Mouse (Mus musculus) erythroblast, embryonic 14.5 days (primary cell): Measurements from ENCODE around the gene Gm28043. TPM values are rescaled to one million over a fixed set of nuclear protein-coding genes. Genes with fewer than 3 reads are reported as not detected.

ENCODE experiments used
- H3K27me3 ChIP-seq: 2 replicates; pipeline ENCODE4 v1.6.1; 2012; ENCODE audit warnings: inconsistent platforms; ENCODE audit not compliant: control insufficient read depth
- H3K36me3 ChIP-seq: 2 replicates; pipeline ENCODE4 v1.6.1; 2012; ENCODE audit warnings: mild to moderate bottlenecking, inconsistent platforms; ENCODE audit not compliant: control insufficient read depth
- H3K4me1 ChIP-seq: 2 replicates; pipeline ENCODE4 v1.6.1; 2012; ENCODE audit warnings: inconsistent platforms; ENCODE audit not compliant: control insufficient read depth
- H3K4me3 ChIP-seq: replicated peaks from 2 replicates; pipeline ENCODE3; 2012; ENCODE audit warnings: moderate library complexity, mild to moderate bottlenecking, inconsistent platforms
- H3K9me3 ChIP-seq: 2 replicates; pipeline ENCODE4 v1.6.1; 2012; ENCODE audit warnings: low read length, inconsistent platforms, mixed read lengths; ENCODE audit not compliant: control insufficient read depth
- GATA1 ChIP-seq: IDR thresholded peaks from 2 replicates; pipeline ENCODE4 v1.6.1; 2012; ENCODE audit warnings: low read length, inconsistent platforms, mixed read lengths
- TAL1 ChIP-seq: IDR thresholded peaks from 3 replicates; pipeline ENCODE4 v1.6.1; 2012; ENCODE audit warnings: low read length, inconsistent platforms, mixed read lengths
- polyA plus RNA-seq: library from polyadenylated mRNA; stranded (reverse); fragments of >175 nt; gene quantifications from 2 replicates; pipeline ENCODE4 v1.2.3, GENCODE M21; 2012

Gm28043 gene
- polyA plus RNA-seq, 1 experiment: 0.01 TPM

GRCm38 (mm10) chr17:29615024-29615551 lies 412 bp downstream of the Gm28043 start:
- Histone ChIP-seq H3K4me1 (peaks cover 44% of the 10 kb centered on the region), H3K27me3 (no peaks in the 10 kb centered on the region), H3K4me3 (peak overlapping the region; percentile 91), H3K9me3 (no peaks in the 10 kb centered on the region), H3K36me3 (peaks cover 37% of the 10 kb centered on the region)
- TF ChIP-seq GATA1: no peak
- no peak for TF ChIP-seq TAL1

- Histone ChIP-seq H3K4me1 (peaks cover 44% of the 10 kb centered on the region), H3K36me3 (peaks cover 40% of the 10 kb centered on the region), H3K9me3 (no peaks in the 10 kb centered on the region), H3K4me3 (peak overlapping the region; percentile 91), H3K27me3 (no peaks in the 10 kb centered on the region)
- TF ChIP-seq TAL1 (no peak), GATA1 (no peak)
Measured at GRCm38 (mm10) chr17:29615616-29616015, 940 bp downstream of the Gm28043 start.

- H3K36me3 ChIP-seq: peaks cover 76% of the 10 kb centered on the region
- TF ChIP-seq GATA1: no peak
- no peak for TF ChIP-seq TAL1
Measured at GRCm38 (mm10) chr17:29619231-29619630, 4.6 kb downstream of the Gm28043 start.

GRCm38 (mm10) chr17:29623488-29623887 lies 8.8 kb downstream of the Gm28043 start:
- Histone ChIP-seq H3K27me3 (no peaks in the 10 kb centered on the region), H3K9me3 (no peaks in the 10 kb centered on the region), H3K4me3 (no peak overlapping the region), H3K4me1 (peaks cover 21% of the 10 kb centered on the region), H3K36me3 (peaks cover 98% of the 10 kb centered on the region)
- TF ChIP-seq GATA1 (no peak), TAL1 (no peak)

More at GRCm38 (mm10) chr17:29619231-29619630, 4.6 kb downstream of the Gm28043 start:
- peaks cover 35% of the 10 kb centered on the region for H3K4me1 ChIP-seq
- no peak overlapping the region for H3K4me3 ChIP-seq
- no peaks in the 10 kb centered on the region for H3K27me3 ChIP-seq
- H3K9me3 ChIP-seq: no peaks in the 10 kb centered on the region

- Histone ChIP-seq H3K27me3 (no peaks in the 10 kb centered on the region), H3K4me3 (no peak overlapping the region), H3K4me1 (peaks cover 48% of the 10 kb centered on the region), H3K36me3 (peaks cover 99% of the 10 kb centered on the region), H3K9me3 (no peaks in the 10 kb centered on the region)
- TF ChIP-seq GATA1: no peak
- no peak for TF ChIP-seq TAL1
Measured at GRCm38 (mm10) chr17:29627285-29627684, 12.6 kb downstream of the Gm28043 start.

- H3K4me3 ChIP-seq: no peak overlapping the region
- no peak for TF ChIP-seq TAL1
- no peak for TF ChIP-seq GATA1
- no peaks in the 10 kb centered on the region for H3K27me3 ChIP-seq
- H3K4me1 ChIP-seq: peaks cover 48% of the 10 kb centered on the region
- H3K36me3 ChIP-seq: peaks cover 99% of the 10 kb centered on the region
- no peaks in the 10 kb centered on the region for H3K9me3 ChIP-seq
Measured at GRCm38 (mm10) chr17:29628946-29629345, 14.3 kb downstream of the Gm28043 start.

- peaks cover 48% of the 10 kb centered on the region for H3K4me1 ChIP-seq
- H3K36me3 ChIP-seq: peaks cover 99% of the 10 kb centered on the region
- peak overlapping the region; percentile 19 for H3K4me3 ChIP-seq
- H3K9me3 ChIP-seq: no peaks in the 10 kb centered on the region
- H3K27me3 ChIP-seq: no peaks in the 10 kb centered on the region
- no peak for TF ChIP-seq TAL1
- TF ChIP-seq GATA1: 0 out of 2 replicates have a peak, but pooled peaks have one; percentile 21
Measured at GRCm38 (mm10) chr17:29629620-29630019, 14.9 kb downstream of the Gm28043 start.

GRCm38 (mm10) chr17:29632312-29632711 lies 17.6 kb downstream of the Gm28043 start:
- H3K4me1 ChIP-seq: peaks cover 66% of the 10 kb centered on the region

GRCm38 (mm10) chr17:29635492-29635891 lies 20.8 kb downstream of the Gm28043 start:
- Histone ChIP-seq H3K27me3 (no peaks in the 10 kb centered on the region), H3K9me3 (no peaks in the 10 kb centered on the region), H3K4me1 (peaks cover 62% of the 10 kb centered on the region), H3K36me3 (peaks cover 99% of the 10 kb centered on the region), H3K4me3 (no peak overlapping the region)
- no peak for TF ChIP-seq TAL1
- no peak for TF ChIP-seq GATA1

More at GRCm38 (mm10) chr17:29632312-29632711, 17.6 kb downstream of the Gm28043 start:
- Histone ChIP-seq H3K9me3 (no peaks in the 10 kb centered on the region), H3K27me3 (no peaks in the 10 kb centered on the region), H3K36me3 (peaks cover 99% of the 10 kb centered on the region), H3K4me3 (no peak overlapping the region)
- TF ChIP-seq TAL1: no peak
- no peak for TF ChIP-seq GATA1

- Histone ChIP-seq H3K4me3 (no peak overlapping the region), H3K9me3 (no peaks in the 10 kb centered on the region), H3K36me3 (peaks cover 99% of the 10 kb centered on the region), H3K27me3 (no peaks in the 10 kb centered on the region), H3K4me1 (peaks cover 57% of the 10 kb centered on the region)
- TF ChIP-seq GATA1: no peak
- no peak for TF ChIP-seq TAL1
Measured at GRCm38 (mm10) chr17:29636118-29636517, 21.4 kb downstream of the Gm28043 start.
